Mouse (Mus musculus) brain, embryonic 14.5 days (tissue): ENCODE data around the gene Kng1. TPM values are rescaled to one million over a fixed set of nuclear protein-coding genes. Genes with fewer than 3 reads are reported as not detected.
"Not testable (repeated sequence)": the region's sequence is repeated elsewhere in the genome, so short reads cannot be mapped to it uniquely, and the experiment has no call there.

Source experiments
- DNase-seq: peaks from one replicate; pipeline ENCODE4 v3.0.0-alpha.2; 2011; ENCODE audit warnings: low read depth
- CTCF ChIP-seq: fragments of 200-500 bp; IDR thresholded peaks from 2 replicates; pipeline ENCODE4 v1.5.1; 2012; ENCODE audit warnings: inconsistent platforms, mild to moderate bottlenecking, moderate library complexity, borderline replicate concordance; ENCODE audit not compliant: insufficient read depth, insufficient read length; ENCODE audit errors: extremely low read depth
- POLR2A ChIP-seq: fragments of 200-500 bp; IDR thresholded peaks from 2 replicates; pipeline ENCODE4 v1.6.1; 2012; ENCODE audit warnings: mild to moderate bottlenecking, inconsistent platforms, borderline replicate concordance; ENCODE audit not compliant: poor library complexity, insufficient read depth, insufficient read length, severe bottlenecking; ENCODE audit errors: extremely low read depth
- polyA plus RNA-seq: library from polyadenylated mRNA; depleted of rRNA; stranded (reverse); fragments of >200 nt; gene quantifications from 2 replicates; pipeline ENCODE4 v1.2.3, GENCODE M21; 2012; rRNA removed

Kng1 gene
- polyA plus RNA-seq = 0.05 and 0.21 TPM in 2 replicates

DNA sequence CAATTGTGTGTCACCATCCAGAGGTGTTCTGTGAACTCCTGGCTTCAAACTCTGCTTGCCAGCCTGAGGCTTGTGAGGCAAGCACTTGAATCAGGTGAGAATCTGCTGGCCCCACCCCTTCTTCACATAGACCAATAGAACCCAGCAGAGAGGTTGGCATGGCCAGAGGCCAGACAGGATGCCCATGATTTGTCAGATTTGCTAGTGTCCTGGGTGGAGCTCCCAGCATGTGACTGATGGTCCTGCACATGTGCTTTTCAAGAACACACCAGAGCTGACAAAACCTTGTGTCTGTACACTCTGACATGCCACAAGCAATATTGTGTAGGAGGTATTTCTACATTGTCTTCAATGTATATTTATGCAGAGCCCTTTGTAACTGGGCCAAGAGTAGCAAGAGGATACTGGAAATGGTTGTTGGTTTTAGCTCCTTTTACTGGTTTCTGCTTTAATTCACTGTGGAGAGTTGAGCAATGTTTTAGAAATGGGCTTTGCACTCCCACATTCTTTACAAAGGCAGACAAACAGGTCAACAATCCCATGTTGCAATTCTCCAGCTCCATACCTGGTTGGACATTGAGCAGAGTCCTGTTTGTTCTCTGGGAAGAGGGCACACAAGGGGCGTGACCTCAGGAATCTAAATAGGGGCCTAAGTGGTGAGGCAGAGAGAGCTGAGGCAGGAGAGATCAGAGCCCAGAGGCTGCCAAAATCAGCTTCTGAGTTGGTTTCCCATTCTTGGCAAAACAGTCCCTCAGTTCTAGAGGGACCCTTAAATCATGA, at the start of gene Kng1:
Kng1 (plus strand) TSS at position 198 of the 780 bp plus-strand sequence.
- not testable (repeated sequence) for DNase-seq

- DNase-seq = not testable (repeated sequence)
Measured at GRCm38 (mm10) chr16:23013786-23014185, 43.9 kb upstream of the Kng1 start.

- peak; percentile 9 for DNase-seq
Measured at GRCm38 (mm10) chr16:23014645-23015044, 43.0 kb upstream of the Kng1 start.

GRCm38 (mm10) chr16:23020571-23020970, 37.1 kb upstream of the Kng1 start:
- DNase-seq = peak; percentile 18

- DNase-seq = no peak
- TF ChIP-seq POLR2A = no peak
- TF ChIP-seq CTCF = no peak
Measured at GRCm38 (mm10) chr16:23025111-23025510, 32.6 kb upstream of the Kng1 start.

- no peak for TF ChIP-seq CTCF
- no peak for DNase-seq
Measured at GRCm38 (mm10) chr16:23026582-23026981, 31.1 kb upstream of the Kng1 start.

DNA sequence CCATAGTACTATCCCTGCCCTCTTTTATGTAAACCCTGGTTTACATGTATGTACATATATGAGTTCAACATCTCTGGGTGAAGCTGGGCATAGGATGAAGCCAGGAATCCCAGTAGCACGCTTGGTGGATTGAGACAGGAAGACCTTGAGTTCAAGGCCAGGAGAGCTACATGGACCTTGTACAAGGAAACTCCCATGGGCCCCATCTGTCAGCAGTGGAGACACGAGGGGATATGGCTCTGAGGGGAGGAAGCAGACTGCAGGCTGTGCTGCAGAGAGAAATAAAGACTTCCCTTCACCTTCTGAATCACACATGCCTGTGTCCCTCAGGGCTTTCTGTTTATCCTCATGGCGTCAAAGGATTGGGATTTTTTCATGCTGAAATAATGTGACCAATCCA, 30.3 kb upstream of the Kng1 start:
- not testable (repeated sequence) for DNase-seq

DNA sequence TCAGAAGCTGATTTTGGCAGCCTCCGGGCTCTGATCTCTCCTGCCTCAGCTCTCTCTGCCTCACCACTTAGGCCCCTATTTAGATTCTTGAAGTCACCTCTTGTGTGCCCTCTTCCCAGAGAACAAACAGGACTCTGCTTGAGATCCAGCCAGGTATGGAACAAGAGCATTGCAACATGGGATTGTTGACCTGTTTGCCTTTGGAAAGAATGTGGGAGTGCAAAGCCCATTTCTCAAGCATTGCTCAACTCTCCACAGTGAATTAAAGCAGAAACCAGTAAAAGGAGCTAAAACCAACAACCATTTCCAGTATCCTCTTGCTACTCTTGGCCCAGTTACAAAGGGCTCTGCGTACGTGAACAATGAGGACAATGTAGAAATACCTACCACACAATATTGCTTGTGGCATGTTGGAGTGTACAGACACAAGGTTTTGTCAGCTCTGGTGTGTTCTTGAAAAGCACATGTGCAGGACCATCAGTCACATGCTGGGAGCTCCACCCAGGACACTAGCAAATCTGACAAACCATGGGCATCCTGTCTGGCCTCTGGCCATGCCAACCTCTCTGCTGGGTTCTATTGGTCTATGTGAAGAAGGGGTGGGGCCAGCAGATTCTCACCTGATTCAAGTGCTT, 28.6 kb upstream of the Kng1 start, which contains the start of gene Kng2:
Kng2 (minus strand) TSS at position 517 of the 635 bp plus-strand sequence.
- not testable (repeated sequence) for DNase-seq

- TF ChIP-seq POLR2A = no peak
- TF ChIP-seq CTCF = no peak
Measured at GRCm38 (mm10) chr16:23030673-23031435, 26.8 kb upstream of the Kng1 start.

GRCm38 (mm10) chr16:23033673-23034072, 24.0 kb upstream of the Kng1 start:
- TF ChIP-seq CTCF (no peak), POLR2A (no peak)
- no peak for DNase-seq

More at GRCm38 (mm10) chr16:23030673-23031435, 26.8 kb upstream of the Kng1 start:
- DNase-seq = no peak

DNA sequence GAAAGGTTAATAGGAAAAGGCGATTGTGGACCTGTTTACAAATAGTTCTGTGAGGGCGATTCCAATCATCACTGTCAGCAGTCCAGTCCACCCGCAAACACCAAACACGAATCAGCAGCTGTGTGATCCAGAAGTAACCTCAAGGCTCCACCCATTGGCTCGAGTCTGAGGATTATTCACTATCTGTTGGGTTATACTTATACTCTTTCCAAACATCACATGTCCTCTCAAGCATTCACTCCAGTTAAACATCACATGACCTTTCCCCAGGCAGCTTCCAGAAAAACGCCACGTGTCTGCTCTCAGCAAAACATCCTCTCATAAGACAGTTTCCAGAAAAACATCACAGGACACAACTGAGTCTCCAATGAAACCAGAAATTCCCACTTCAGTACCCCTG, 19.9 kb upstream of the Kng1 start:
- no peak for DNase-seq
- TF ChIP-seq POLR2A = no peak
- no peak for TF ChIP-seq CTCF

DNA sequence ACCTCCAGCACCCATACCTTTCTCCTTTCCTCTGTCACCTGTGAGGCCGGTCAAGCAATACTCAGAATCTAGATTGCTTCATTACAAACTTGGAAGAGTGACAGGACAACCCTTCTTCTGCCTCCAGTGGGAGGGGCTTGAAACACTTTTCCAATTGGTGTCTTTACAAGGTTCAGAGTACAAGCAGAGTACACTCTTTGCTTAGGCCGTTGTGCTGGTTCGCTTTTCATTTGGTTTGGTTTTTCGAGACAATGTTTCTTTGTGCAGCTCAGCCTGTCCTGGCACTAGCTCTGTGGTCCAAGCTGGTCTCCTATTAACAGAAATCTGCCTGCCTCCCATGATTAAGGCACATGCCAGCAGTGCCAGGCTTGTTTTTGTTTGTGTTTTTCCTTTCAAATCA, 18.4 kb upstream of the Kng1 start:
- TF ChIP-seq CTCF (no peak), POLR2A (no peak)
- peak; percentile 29 for DNase-seq

GRCm38 (mm10) chr16:23040876-23041275, 16.8 kb upstream of the Kng1 start:
- no peak for DNase-seq
- TF ChIP-seq CTCF (no peak), POLR2A (no peak)

DNA sequence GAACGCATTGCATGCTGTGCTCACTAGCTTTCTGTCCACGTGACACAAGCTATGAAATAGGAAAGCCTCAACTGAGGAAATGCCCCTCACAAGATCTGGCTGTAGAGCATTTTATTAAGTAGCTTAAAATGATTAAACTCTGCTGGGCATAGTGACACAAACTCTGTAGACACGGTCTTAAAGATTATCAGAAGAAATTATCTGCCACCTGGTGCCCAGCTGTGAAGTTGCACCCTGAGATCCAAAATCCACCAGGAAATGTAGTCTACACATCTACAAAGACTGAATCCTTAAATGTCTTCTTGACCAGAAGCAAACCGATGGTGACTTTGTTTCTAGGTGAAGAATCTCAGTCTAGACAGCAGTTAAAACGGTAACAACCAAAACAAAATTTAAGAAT, 11.3 kb upstream of the Kng1 start:
- no peak for TF ChIP-seq POLR2A
- TF ChIP-seq CTCF = peak; percentile 53; the same call in 1 of the 2 replicates
- peak; percentile 56 for DNase-seq

DNA sequence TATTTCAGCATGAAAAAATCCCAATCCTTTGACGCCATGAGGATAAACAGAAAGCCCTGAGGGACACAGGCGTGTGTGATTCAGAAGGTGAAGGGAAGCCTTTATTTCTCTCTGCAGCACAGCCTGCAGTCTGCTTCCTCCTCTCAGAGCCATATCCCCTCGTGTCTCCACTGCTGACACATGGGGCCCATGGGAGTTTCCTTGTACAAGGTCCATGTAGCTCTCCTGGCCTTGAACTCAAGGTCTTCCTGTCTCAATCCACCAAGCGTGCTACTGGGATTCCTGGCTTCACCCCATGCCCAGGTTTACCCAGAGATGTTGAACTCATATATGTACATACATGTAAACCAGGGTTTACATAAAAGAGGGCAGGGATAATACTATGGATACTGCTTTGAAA, 2.0 kb downstream of the Kng1 start:
- not testable (repeated sequence) for DNase-seq

- DNase-seq = not testable (repeated sequence)
Measured at GRCm38 (mm10) chr16:23060781-23061325, 3.2 kb downstream of the Kng1 start.

GRCm38 (mm10) chr16:23077516-23077915, 19.9 kb downstream of the Kng1 start:
- not testable (repeated sequence) for DNase-seq

DNA sequence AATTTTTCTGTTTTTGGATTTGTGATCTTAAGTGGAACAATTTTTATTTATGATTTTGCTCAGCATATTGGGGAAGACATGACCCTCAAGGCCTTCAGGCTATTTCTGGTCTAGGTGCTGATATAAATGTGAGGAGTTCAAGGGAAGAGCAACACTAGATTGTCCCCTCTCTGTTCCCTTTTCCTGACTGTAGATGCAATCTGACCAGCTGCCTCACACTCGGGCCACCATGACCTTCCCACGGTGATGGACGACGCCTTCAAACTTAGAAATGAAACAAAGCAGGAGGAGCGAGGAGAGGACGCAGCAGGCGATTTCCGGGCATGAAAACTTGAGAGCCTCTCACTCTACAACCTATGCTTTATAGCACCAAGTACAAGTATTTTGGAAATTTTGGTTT, 29.5 kb downstream of the Kng1 start:
- not testable (repeated sequence) for DNase-seq

- peak; percentile 51 for DNase-seq
Measured at GRCm38 (mm10) chr16:23087712-23088111, 30.0 kb downstream of the Kng1 start.
